15 mouse cellular contexts compared by ENCODE assay signal in genomic region chr5:103368993-103369392, GRCm38 (mm10). TPM values are rescaled to one million over a fixed set of nuclear protein-coding genes. Genes with fewer than 3 reads are reported as not detected.
DNase-seq lines count a peak whose midpoint lies in the region; ATAC-seq lines count a peak whose summit lies in the region.
"Had no signal": no experiment of that assay in that cellular context is flagged by ENCODE, and none has a peak within 500 bp of the region (broad histone marks: within the 10 kb centered on the region; RNA-seq: fewer than 3 reads in every experiment).

No protein-coding gene starts in this region.

- WGBS in kidney, embryonic 14.5 days: 83% methylated on average over 10 of the region's 10 CpGs

- DNase-seq in embryo, embryonic 10 days (ENCODE audit: low spot score): peak; percentile 16
- no peak for DNase-seq in embryo, embryonic 11 days
- DNase-seq in kidney, adult 9 months: peak; percentile 46
- peak; percentile 17 for DNase-seq in ovary, postnatal 36 days (ENCODE audit: low spot score)
- DNase-seq in ovary, postnatal 10 days (ENCODE audit: low spot score): no peak
- DNase-seq in Muller cell, postnatal 12 days (ENCODE audit: inconsistent ontology term): no peak
- DNase-seq in natural killer cell, adult 2 months (ENCODE audit: low spot score in 2 of 2): no peak
- DNase-seq: cerebellum, postnatal 14 days; right cerebral cortex, postnatal 25 days had no signal

- peaks cover 5% of the 10 kb centered on the region; the same call in 1 of the 2 replicates for H3K4me1 ChIP-seq in kidney, embryonic 14.5 days (ENCODE audit: control insufficient read depth, insufficient read depth, low read length)

- no peaks in the 10 kb centered on the region for H3K9me3 ChIP-seq in kidney, embryonic 14.5 days (ENCODE audit: control insufficient read depth, low read length)
- H3K9me3 ChIP-seq: lung, embryonic 15.5 days; stomach, embryonic 15.5 days had no signal

- no peak overlapping the region for H3K9ac ChIP-seq in kidney, embryonic 14.5 days (ENCODE audit: low read depth, low read length)
- H3K9ac ChIP-seq: hindbrain, embryonic 14.5 days; lung, embryonic 15.5 days; stomach, embryonic 15.5 days had no signal

- H3K4me3 ChIP-seq in kidney, embryonic 14.5 days (ENCODE audit: low read length): no peak overlapping the region
- H3K4me3 ChIP-seq: erythroblast, embryonic 14.5 days; lung, embryonic 15.5 days; stomach, embryonic 15.5 days had no signal

- H3K36me3 ChIP-seq in kidney, embryonic 14.5 days (ENCODE audit: control insufficient read depth, insufficient read depth, low read length): no peaks in the 10 kb centered on the region
- H3K36me3 ChIP-seq: G1E; lung, embryonic 15.5 days; stomach, embryonic 15.5 days had no signal

- no peak overlapping the region for H3K4me2 ChIP-seq in kidney, embryonic 14.5 days (replicated peaks; ENCODE audit: low read depth, low read length)
- H3K4me2 ChIP-seq: hindbrain, embryonic 14.5 days; lung, embryonic 15.5 days; stomach, embryonic 15.5 days had no signal

- no peaks in the 10 kb centered on the region for H3K27me3 ChIP-seq in kidney, embryonic 14.5 days (ENCODE audit: control insufficient read depth, insufficient read depth, low read length)
- H3K27me3 ChIP-seq: lung, embryonic 15.5 days; stomach, embryonic 15.5 days had no signal

- no peak for ATAC-seq in kidney, embryonic 14.5 days (ENCODE audit: low FRiP score, low TSS enrichment)

- no peak overlapping the region for H3K27ac ChIP-seq in kidney, embryonic 14.5 days (ENCODE audit: low read depth, low read length)
- H3K27ac ChIP-seq: hindbrain, embryonic 14.5 days; lung, embryonic 15.5 days; stomach, embryonic 15.5 days had no signal

RNA-seq across cellular contexts. Expression of gene Ptpn13, which starts 56.0 kb away (rescaled TPM):
- polyA plus RNA-seq in kidney, embryonic 14.5 days (2014; fragmentation: Nextera tagmentation; extraction: Ambion mirVana): 21.9 and 42.5 TPM in 2 replicates
- polyA plus RNA-seq: G1E had no signal

Comparison
In these comparisons a context has a peak if more than half of its experiments do, and no peak if none do; other contexts are left out.
1. DNase-seq: peak in embryo, embryonic 10 days (single experiment), kidney, adult 9 months (single experiment) and ovary, postnatal 36 days (single experiment); none in embryo, embryonic 11 days (single experiment), ovary, postnatal 10 days (single experiment), Muller cell, postnatal 12 days (single experiment) and natural killer cell, adult 2 months (0 of 2).